Mouse (Mus musculus) retina, embryonic 14.5 days (tissue): ENCODE data around the gene Rap1b.

Experiments
- DNase-seq: peaks from one replicate; pipeline ENCODE4 v3.0.0-alpha.2; 2015; ENCODE audit warnings: low spot score

Rap1b gene

DNA sequence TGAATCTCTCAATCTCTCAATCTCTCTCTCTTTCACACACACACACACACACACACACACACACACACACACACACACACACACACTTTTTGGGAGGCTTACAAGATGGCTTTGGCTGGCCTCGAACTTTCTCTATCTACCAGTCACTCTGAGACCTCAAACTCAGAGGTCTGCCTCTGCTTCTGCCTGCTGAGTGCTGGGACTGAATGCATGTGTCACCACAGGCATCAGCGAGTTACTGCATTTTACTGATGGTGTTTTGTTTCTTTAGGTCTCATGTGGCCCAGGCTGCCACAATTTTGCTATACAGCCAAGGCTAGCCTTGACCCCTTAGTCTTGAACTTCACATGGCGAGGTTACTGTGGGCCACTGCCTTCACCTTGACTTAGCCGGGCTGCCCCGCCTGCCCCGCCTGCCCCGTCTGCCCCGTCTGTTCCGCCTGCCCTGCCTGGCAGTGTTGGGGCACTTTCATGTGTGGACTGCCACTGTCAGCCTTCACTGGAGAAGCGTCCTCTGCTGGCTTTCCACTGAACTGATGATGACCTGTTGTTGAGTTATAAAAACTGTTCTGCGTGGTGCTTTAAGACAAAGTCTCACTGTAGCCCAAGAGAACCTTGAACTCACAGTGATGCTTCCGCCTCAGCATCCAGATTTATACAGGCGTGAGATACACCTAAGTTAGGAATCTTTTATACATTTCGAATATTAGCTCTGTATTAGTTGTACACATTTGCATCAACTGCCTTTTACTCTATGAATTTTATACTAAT lies 63.2 kb downstream of the Rap1b start:
- DNase-seq = no peak

DNA sequence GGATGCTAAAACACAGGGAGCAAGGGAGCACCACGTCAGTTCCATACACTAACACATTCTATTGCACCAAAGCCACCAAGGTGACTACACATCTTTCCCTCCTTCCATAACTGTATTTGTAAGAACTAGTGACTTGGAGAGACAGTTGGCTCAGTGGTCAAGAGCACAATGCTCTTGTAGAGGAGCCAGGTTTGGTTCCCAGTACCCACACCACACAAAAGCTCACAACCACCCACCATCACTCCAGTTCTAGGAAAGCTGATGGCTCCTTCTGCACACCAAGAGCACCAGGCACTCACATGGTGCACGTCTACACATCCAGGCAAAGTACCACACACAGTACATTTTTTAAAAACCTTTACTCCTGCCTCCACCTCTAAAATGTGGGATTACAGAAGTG lies 63.8 kb downstream of the Rap1b start:
- DNase-seq = no peak

DNA sequence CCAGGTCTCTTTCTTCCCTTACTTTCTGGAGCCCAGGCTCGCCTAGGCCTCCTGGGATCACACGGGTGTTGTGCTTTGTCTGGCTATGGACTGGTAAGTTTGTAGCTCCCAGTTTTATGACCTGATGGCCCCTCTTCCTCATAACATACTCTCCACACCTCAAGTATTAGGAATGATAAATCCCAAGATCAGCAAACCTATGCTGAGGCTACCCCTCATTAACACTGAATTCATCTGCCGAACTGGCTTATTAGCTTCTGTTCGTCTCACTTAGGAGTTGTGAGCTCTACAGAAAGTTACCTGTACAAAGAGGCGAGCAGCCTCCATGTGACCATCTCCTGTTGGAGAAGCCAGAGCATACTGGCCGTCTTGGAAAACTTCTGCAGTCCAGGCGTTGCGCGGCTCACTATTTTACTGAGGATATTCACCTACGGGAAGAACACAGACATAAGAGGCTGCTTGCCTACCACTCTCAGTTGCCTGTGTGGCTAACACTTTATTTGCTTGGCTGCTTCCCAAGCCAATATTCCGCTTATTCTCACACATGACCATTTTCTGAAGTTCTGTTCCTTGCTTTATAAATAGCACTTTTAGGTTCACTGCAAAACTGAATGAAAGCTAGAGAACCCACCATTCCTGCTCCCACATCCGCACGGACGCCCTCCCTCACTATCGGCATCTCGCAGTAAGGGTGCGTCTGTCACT lies 64.7 kb downstream of the Rap1b start:
- no peak for DNase-seq

DNA sequence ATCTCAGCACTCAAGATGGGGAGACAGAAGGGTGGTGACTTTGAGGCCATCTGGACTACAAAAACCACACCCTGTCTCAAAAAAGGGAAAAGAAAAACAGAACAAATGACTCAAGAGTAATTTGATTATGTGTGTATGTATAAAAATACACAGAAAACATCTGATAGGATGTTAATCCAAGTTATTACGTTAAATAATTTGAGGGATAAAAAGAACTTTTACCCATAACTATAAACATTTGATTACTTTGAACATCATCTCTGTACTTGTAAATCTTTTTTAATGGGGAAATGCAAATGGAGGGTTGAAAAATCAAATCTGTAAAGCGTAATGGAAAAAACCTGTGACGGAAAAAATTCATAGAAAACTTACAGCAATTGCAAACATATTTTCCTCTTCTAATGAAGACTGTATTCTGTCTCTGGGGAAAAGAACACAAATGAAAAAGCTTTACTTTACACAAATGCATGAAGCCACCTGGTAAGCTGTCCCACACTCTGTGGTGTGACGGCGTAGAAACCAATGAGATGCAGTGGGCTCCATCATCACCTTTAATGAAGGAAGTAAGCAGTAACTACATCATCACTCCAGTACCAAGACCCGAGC lies 65.4 kb downstream of the Rap1b start:
- DNase-seq = no peak

DNA sequence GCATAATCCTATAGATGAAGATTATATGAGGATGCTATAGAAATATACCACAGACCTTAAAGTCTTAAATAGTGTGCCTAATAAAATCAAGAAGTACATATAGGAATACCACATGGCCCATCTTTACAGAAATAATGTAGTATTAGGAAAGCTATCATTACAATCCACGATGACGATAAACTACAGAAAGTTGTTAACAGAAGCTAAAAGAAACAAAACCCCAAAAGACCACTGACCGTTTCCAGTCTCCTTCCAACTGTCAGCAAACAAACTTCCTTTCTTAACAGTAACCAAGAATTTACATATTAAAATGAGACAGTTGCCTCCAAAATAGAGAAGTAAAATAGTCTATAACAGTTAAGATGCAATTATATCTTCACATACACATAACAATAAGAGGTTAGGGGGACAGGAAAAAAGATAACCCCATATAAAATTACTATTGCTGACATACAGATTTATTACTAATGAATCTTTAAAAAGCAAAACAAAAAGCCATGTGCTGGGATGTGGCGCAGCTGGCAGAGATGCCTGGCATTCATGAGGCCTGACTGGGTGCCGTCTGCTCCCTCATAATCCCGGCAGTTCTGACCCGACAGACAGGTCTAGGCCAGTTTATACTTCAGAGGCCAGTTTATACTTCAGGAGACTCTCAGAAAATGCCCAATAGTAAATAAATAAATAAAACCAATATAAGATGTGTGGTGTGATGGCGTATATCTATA lies 66.1 kb downstream of the Rap1b start:
- DNase-seq = no peak

DNA sequence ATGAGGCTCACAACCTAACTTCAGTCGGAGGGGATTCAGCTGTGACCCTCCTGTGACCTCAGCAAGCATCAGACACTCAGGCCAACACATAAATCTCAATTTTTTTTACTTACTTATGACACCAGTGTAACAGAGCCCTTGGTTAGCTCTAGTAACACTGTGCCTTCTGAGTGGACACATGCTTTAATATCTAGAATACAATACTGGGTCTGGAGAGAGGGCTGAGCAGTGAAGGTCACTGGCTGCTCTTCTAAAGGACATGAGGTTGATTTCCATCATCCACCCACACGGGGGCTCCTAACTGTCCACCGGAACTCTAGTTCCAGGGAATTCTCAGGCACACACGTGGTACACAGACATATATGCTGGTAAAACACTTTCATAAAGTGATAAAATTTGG lies 66.9 kb downstream of the Rap1b start:
- no peak for DNase-seq

DNA sequence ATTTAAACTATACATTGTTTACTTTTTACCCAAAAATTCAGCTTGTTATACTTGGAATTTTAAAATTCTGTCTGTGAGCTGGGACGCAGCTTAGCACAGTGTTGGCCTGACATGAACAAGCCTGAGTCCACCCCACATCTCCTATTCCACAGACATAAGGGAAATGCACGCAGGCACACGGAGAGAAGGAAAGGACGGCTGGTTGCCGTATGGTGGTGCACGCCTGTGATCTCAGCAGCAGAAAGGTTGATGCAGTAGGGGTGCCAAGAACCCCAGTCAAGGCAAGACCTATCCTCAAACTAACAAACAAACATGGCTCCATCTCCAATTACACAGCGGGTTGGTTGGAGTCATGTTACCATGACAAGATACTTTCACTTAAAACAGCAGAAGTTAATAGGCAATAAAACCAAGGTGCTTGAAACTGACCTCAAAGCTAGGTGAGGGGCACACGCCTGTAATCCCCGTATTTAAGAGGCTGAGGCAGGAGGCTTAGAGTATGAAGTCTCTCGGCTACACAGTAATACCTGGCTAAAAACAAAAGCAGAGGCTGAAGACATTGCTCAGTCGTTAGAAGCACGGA lies 67.4 kb downstream of the Rap1b start:
- DNase-seq = no peak

DNA sequence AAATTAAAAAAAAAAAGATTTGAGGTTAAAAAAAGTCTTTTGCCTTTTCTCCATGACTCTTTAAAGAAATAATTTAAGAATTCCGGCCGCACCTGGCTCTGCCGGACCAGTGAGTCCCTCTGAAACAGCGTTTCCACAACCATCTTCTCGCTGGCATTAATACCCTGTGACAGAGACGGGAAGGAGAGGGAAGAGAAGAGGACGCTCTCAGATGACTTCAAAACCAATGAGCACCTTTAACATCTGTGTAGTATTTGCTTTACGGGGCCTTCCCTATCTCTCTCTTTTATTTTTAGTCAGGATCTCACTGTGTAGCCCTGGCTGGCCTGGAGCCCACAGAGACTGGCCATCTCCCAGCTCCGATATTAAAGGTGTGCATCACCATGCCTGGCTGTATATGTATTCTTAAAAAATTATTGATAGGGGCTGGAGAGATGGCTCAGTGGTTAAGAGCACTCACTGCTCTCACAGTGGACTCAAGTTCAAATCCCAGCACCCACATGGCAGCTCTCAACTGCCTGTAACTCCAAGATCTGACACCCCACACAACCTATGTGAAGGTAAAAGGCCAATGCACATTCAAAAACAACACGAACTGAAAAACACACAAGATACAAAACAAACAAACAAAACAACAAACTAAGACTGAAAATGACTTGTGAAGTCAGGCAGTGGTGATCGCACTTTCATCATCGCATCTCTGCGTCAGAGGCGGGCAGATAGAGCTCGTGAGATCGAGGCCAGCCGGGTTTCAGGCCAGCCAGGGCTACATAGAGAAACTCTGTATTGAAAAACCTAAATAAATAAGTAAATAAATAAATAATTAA lies 68.1 kb downstream of the Rap1b start:
- DNase-seq = no peak

DNA sequence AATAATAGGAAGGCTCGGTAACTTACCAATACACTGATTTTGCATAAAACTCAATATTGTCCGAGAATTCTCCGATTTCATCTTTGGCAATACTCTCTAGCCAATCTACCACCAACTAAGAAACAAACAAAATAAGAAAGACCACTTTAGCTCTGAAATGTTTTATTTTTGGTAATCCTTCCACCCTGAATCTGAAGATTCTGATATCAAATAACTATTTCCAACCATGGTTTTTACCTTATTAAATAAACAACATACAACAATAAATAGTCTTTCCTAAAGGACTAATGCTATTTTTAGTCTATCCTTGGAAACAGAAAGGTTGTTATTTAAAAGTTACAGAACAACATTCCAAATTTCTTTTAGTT lies 68.7 kb downstream of the Rap1b start:
- no peak for DNase-seq

DNA sequence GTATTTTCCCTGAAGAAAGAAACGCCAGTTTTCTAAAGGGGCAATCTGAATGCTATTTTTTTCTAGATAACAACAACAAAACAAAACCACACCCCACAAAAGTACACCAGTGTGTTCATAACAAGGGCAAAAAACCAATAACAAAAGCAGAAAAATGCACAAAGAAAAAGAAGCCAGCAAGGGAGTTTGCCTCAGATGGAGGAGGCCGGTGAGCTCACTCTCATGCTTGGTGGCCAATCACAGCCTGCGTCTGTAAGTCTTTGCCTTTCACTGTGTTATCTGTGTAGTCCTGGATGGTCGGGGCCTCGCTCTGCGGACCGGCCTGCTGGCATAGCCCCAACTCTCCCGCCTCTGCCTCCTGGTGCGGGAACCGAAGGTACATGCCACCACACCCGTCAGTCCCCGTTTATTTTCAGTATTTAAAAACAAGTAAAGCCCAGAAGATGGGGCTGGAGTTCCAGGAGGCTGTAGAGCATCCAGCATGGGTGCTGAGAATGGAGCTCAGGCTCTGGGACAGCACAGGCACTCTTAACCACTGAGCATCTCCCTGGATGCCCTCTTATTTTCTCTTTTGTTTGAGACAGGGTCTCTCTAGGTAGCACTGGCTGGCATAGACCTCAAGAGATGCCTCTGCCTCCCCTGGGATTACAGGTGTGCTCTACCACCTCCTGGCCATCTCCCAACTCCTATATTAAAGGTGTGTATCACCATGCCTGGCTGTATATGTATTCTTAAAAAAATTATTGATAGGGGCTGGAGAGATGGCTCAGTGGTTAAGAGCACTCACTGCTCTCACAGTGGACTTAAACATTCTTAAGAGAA lies 69.3 kb downstream of the Rap1b start:
- DNase-seq = no peak

DNA sequence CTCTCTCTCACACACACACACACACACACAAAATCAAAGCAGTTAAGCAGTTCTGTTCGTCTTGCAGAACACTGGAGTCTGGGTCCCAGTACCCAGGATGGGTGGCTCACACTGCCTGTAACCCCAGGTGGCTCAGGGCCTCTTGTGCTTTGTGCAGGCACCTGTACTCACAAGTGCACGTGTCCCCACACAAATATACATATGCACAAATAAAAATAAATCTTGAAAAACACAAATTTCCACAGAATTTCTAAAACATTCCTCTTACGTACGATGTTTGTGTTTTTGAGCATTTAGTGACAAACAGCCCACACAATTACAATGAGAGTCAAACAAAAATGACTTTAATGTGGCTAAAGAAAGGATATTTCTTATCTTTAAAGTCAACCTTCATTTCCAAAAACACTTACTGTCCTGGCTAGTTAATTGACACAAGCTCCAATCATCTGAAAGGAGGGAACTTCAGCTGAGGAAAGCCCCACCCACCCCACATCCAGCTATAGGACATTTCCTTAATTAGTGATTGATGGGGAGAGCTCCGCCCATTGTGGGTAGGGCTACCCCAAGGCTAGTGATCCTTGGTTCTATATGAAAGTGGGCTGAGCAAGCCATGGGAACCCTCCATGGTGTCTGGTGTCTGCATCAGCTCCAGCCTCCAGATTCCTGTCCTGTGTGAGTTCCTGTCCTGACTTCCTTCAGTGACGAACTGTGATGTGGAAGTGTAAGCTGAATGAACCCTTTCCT lies 70.3 kb downstream of the Rap1b start:
- DNase-seq = no peak

DNA sequence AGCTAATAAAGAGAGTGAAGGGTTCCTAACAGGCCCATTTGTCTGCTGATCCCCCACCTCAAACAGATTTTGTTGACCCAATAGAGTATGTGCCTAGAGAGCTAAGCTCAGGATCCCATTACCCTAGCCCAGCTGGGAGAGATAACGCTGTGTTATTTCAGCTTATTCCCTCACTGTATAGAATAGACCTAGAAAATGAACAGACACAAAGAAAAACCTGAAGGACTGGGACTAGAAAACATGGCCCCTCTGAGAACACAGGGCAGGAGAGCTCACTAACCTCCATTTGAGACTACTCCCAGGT lies 71.1 kb downstream of the Rap1b start:
- DNase-seq = no peak

DNA sequence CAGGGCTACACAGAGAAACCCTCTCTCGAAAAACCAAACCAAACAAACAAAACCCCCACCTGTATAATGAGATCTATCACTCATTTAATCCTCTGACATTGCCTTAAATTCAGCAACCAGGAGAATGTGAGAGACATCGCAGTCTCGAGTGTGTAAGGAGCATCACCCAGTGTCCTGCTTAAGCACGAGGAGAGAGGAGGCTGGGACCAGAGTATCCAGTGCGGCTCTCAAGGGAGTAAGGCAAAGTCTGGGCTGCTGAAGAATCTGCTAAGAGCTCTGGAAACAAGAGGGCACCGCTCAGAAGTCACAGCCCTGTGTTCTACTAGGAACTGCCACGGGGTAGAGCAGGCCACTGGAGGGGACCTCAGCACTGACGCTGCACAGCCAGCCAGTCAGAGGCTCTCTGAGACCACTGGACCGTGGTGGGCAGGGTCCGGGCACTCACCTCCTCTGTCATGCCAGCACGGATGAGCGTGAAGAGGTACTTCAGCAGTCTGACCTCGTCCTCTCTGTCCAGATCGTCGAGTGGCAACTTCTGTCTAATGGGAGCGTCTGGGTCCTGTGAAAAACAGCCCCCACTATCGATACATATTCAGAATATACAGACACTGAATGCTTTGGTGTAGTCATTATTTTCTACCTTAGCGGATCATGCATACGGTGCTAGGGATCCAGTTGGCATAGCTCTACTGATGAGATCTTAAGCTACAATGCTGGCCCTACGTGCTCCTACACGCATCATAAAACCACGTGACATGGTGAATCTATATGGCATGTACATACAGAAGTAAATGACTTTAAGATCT lies 71.6 kb downstream of the Rap1b start:
- DNase-seq = no peak

DNA sequence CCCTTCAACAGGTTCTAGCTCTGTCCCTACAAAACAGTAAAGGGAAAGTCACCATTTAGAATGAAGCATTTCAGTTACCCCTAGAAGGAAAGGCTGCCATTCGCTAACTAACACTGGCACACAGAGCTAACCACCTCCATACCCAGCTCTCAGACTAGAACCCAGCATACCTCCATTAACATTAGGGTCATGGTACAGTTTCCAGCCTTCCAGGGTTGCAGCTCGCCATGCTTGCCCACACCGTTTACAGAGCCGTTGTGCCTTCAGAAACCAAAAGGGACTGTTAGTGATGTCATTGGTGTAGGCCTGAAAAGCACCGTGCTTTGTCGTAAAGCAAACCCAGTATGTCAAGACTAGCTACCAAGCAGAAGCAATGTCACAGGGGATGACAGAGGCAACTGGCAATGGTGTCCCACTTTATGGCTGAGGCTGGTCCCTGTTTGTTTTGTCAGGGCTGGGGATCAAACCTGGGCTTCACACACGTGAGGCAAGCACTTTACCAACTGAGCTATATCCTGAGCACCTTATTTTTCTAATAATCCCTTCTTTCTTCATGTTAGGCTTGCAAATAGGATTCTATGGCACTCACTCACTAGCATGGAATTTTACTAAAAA lies 72.6 kb downstream of the Rap1b start:
- no peak for DNase-seq

DNA sequence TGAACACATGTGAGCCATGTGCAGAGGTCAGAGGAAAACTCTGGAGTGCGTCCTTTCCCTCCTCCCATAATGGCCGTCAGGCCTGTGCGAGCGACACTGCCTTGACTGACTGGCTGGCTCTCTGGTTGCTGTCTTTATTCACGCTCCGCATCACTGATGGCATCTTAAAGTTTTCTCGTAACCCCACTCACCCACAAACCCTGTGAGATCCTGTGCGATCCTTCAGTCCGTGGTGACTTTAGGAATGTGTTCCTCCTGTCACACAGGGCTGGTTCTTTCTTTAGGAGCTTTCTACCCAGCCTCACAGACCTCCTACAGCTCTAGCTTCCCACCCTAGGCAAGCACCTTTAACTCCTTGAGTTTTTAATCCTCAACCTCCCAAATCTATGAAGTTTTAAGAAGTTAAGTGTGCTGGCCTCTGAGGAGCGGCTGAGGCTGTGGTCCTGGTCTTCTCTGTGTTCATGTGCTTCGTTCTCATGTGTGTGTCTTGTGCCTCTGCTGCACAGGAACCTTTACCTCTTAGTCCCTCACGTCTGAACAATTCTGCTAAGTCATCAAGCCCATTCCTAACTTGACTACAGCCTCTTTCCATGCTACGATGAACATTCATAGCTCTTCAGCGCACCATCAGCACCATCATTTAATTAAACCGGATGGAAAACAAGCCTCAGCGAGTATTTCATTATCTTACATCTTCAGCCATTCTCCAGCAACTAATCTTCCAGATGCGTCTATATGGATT lies 73.3 kb downstream of the Rap1b start:
- DNase-seq = no peak

DNA sequence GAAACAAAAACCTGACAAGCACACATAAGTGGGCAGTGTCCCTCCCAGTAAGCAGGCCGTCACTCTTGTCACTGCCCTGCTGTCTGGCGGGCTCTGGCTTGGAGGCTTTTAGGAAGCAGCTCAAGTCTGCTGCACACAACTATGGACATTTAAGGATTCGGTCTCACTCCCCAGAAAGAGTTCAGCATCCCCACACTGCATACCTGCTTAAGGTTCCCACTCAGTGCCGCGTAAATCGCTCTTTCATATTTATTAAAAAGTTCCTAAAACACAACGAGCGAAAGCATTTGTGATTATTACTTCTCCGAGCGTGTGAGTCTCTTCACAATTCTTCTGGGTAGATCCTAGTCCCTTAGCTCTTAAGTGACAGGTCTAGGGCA lies 74.7 kb downstream of the Rap1b start:
- no peak for DNase-seq

DNA sequence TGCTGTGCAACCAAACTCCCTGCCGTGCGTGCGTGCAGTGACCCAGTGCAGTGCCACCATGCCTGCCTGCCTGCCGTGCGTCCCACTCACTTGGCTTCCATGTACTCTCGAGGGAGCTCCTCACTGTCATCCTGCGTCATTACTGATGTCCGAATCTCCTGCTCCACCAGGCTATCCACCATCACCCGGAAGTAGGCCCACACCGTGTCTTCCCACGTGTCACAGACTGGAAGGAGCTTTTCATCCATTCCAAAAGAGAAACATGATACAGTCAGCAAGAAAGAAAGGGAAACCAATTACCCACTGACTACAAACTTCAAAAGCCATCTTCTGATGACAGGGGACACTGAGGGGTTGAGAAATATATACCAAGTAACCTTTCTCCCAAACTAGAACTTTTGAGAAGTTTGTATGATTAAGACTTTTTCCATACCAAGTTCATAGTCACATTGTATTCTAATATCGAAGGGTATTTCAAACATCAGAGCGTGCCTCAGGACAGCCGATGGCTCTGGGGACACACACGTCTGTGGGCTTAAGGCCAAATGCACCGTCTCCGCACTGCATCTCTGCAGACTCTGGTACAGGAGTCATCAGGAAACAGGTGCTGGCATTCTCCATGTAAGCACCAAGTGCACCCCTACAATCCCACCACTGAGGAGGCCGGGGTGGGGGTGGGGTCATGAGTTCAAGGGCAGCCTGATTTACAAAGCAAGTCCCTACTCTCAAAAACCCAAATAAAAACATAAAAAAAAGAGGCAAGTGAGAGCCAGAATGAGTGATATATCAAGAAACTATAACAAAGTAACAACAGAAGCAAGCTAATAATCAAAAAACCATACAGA lies 75.3 kb downstream of the Rap1b start:
- no peak for DNase-seq
